Mouse (Mus musculus) monocyte, adult 2 months (primary cell): Measurements from ENCODE around the gene Eif4enif1.

Source experiments
- DNase-seq, 2 experiments: peaks; one replicate each; pipeline ENCODE4 v3.0.0; 2022; ENCODE audit warnings: low spot score in 2 of 2, low read depth in 1 of 2

The Eif4enif1 gene

GRCm38 (mm10) chr11:3266079-3266685 is 64.0 kb downstream of the Eif4enif1 start, which contains the start of gene Drg1:
Drg1 (minus strand) TSS chr11:3266415.
- DNase-seq: peak; percentile 67 to 86

- no peak for DNase-seq
Measured at GRCm38 (mm10) chr11:3267133-3267532, 64.9 kb downstream of the Eif4enif1 start.

- no peak for DNase-seq
Measured at GRCm38 (mm10) chr11:3269241-3269640, 67.0 kb downstream of the Eif4enif1 start.

GRCm38 (mm10) chr11:3278351-3278750 is 76.2 kb downstream of the Eif4enif1 start:
- no peak for DNase-seq

- no peak for DNase-seq
Measured at GRCm38 (mm10) chr11:3279729-3280128, 77.5 kb downstream of the Eif4enif1 start.

- DNase-seq: no peak
Measured at GRCm38 (mm10) chr11:3282887-3283286, 80.7 kb downstream of the Eif4enif1 start.

GRCm38 (mm10) chr11:3283645-3284044 is 81.5 kb downstream of the Eif4enif1 start:
- DNase-seq: no peak

GRCm38 (mm10) chr11:3285940-3286339 is 83.7 kb downstream of the Eif4enif1 start:
- no peak for DNase-seq

- DNase-seq: no peak
Measured at GRCm38 (mm10) chr11:3287131-3287530, 84.9 kb downstream of the Eif4enif1 start.

- no peak for DNase-seq
Measured at GRCm38 (mm10) chr11:3287921-3288320, 85.7 kb downstream of the Eif4enif1 start.

- peak in 1 of 2 experiments; percentile 12 for DNase-seq
Measured at GRCm38 (mm10) chr11:3288521-3289301, 86.5 kb downstream of the Eif4enif1 start, which contains the start of gene Patz1. Patz1 (plus strand) TSS chr11:3288874.

- no peak for DNase-seq
Measured at GRCm38 (mm10) chr11:3289302-3289802, 87.2 kb downstream of the Eif4enif1 start.

- peak; percentile 20 to 69 for DNase-seq
Measured at GRCm38 (mm10) chr11:3289803-3290639, 87.8 kb downstream of the Eif4enif1 start.

GRCm38 (mm10) chr11:3290640-3291310 is 88.6 kb downstream of the Eif4enif1 start:
- peak; percentile 10 to 15 for DNase-seq

- peak in 1 of 2 experiments; percentile 28 for DNase-seq
Measured at GRCm38 (mm10) chr11:3291311-3292061, 89.3 kb downstream of the Eif4enif1 start.

GRCm38 (mm10) chr11:3292062-3292421 is 89.8 kb downstream of the Eif4enif1 start:
- peak; percentile 14 to 41 for DNase-seq

- DNase-seq: no peak
Measured at GRCm38 (mm10) chr11:3292711-3293249, 90.6 kb downstream of the Eif4enif1 start.

GRCm38 (mm10) chr11:3293361-3293760 is 91.2 kb downstream of the Eif4enif1 start:
- no peak for DNase-seq
